Mouse (Mus musculus) urinary bladder, postnatal 10 days (tissue): ENCODE measurements around the gene 2410131K14Rik.

ENCODE experiments used
- DNase-seq: peaks from one replicate; pipeline ENCODE4 v3.0.0; 2022; ENCODE audit warnings: low spot score

The 2410131K14Rik gene

DNA sequence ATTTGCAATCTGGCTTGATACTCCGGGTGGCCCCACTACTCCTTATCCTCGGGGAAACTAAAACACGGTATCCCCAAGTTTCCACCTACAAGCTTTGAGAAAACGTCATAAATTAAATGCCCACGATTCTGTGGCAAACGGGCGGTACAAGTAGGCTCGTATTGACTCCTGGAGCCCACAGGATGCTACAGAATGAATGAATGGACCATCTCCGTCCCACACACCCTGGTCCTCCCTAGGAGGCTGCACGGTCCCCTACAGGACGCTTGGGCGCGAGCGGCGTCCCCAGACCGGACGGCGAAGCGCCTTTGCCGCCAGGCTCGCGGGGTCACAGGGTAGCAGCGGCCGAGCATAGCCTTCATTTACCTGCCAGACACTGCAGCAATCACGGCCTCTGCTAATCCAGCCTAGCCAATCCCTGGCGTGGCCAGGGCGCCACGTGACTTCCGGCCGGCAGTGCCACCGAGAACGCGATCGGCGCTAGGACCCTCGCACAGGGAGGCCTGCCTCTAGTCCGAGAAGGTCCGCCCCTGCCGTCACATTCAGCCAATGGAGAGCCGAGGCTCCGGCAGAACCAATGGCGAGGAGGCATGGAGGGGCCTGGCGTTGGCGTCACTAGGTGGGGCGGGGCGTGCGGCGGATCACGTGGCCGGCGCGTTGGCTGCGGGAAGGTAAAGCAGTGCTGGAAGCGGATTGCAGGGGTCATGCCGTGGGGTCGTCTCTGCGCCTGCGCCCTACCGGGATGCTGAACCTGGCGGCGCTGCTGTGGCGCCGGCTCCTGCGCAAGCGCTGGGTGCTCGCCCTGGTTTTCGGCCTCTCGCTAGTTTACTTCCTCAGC, at the start of gene 2410131K14Rik, which contains the start of gene Rnft2:
TSS of gene 2410131K14Rik (plus strand) at position 622 of the 838 bp plus-strand sequence.
TSS of gene Rnft2 (minus strand) at position 511 of the 838 bp plus-strand sequence.
- DNase-seq: peak; percentile 99

DNA sequence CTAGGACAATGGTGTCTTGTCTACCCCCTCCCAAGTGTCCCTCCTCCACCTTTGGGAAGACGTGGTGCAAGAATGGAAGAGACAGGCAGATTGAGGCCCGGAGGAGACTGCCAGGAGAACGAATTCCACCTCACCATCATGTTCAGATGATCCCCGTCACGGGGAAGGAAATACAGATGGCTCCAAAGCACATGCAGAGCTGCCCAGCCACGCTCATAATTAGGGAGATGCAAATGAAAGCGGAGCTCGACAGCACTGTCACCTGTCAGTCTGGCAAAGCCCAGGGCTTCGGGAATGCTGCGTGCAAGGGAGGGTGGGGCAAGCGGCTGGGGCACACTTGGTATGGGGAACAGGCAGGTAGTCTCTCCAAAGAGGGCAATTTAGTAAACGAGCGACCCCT, 47.6 kb upstream of the 2410131K14Rik start:
- DNase-seq: no peak

GRCm38 (mm10) chr5:118199670-118200069, 45.4 kb upstream of the 2410131K14Rik start:
- no peak for DNase-seq

DNA sequence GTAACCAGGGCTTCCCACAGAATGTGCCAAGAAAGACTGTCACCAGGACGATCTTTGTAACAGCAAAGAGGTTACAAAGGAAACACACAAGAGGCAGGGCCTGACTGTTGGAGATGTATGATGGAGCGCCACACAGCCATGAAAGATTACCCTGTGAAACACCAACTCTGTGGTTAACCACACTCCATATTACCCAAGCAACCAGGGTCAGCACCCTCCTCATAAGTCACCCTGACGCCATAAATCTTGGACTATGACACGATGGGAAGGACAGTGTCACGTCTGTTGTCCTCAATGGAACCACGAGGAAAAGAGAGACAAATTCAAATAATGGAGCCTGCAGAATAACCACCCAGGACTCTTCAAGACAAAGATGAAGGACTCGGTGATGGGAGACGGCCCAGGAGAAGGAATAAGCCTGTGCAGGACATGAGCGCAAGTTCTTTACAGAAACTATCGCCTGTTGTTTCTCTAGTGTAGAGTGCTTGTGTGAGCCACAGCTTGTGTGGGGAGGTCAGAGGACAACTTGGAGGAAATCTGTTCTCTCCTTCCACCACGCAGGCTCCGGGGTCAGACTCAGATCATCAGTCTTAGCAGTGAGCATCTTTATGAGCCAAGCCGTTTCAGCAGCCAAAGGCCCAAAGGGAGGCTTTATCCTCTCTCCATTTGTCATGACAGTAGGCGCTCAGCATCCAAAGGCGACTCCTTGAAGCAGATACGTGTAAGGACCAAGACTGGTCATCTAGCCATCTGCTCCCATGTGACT, 40.2 kb upstream of the 2410131K14Rik start:
- no peak for DNase-seq

GRCm38 (mm10) chr5:118205852-118206251, 39.2 kb upstream of the 2410131K14Rik start:
- no peak for DNase-seq

- DNase-seq: no peak
Observed at GRCm38 (mm10) chr5:118214012-118214411, 31.0 kb upstream of the 2410131K14Rik start.

- peak; percentile 28 for DNase-seq
Observed at GRCm38 (mm10) chr5:118214418-118215154, 30.4 kb upstream of the 2410131K14Rik start.

GRCm38 (mm10) chr5:118217410-118217809, 27.6 kb upstream of the 2410131K14Rik start:
- no peak for DNase-seq

- DNase-seq: no peak
Observed at GRCm38 (mm10) chr5:118223142-118223757, 21.8 kb upstream of the 2410131K14Rik start.

GRCm38 (mm10) chr5:118230071-118230611, 14.9 kb upstream of the 2410131K14Rik start:
- no peak for DNase-seq

DNA sequence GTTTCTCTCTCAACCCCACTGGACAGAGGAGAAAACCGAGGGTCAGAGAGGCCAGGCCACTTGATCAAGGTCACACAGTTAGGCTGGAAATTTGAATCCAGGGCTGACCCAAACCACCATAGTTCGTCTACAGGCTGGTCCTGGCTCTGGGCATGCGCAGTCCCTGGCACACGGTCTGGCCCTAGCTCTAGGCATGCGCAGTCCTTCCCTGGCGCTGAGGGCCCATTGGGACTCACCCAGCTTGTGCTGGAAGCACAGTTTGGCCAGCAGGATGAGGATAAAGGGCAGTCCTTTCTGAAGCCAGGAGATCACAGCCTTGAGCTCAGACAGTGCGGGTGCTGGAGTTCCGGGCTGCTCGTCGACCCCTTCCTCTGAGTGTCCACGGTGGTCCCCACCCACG, 8.1 kb upstream of the 2410131K14Rik start:
- DNase-seq: no peak

DNA sequence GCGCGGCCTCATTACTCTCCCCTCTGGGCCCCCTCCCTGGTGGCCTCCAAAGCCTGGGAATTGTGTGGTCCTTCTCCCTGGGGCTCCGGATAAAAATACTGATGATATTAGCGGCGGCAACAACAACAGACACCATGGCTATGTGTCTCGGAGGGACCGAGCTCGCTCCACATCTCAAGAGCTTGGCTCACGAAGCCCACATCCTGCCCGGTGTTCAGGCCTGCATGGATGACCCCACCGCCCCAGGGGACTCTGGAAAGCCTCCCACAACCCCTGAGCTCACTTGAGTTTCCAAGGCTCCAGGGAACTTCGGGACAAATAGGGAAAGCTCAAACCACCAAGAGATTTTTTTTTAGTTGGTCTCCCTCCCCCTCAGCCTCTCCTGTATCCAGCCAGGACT, 5.4 kb upstream of the 2410131K14Rik start:
- DNase-seq: no peak

GRCm38 (mm10) chr5:118245606-118246308, 730 bp downstream of the 2410131K14Rik start:
- DNase-seq: no peak

DNA sequence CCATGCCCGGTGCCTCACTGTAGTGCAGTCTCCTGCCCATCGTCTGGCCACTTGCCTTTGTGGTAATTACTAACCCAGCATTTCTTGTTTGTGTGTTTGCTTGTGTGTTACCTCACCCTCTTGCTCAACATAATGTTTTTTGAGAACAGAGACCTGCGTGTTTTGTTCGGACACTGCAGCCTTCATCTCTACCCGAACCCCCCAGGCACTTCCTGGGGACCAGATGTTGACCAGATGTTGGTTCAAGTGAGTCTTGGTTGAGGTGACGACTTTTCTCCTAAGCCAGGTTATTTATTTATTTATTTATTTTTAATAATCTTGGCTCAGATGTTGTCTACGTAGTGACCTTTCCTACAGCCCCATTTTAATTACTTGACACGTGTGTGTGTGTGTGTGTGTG, 2.4 kb downstream of the 2410131K14Rik start:
- DNase-seq: no peak

- no peak for DNase-seq
Observed at GRCm38 (mm10) chr5:118250987-118251386, 6.0 kb downstream of the 2410131K14Rik start.

DNA sequence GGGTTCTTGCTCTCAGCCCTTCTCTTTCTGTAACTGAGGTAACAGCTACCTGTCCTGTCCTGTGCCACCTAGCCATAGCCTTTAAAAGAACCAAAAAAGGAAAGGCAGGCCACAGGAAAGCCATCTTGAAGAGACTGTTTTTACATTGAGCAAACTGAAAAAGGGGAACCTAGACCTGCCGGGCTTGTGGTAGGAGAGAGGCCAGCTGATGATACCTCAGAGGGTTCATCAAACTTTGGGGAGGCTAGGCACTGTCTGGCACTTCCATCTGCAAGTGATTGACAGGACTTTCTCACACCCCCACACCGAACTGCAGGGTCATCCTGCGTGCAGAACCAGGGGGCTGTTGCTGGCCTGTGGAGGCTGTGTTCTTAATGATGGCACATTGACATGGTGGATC, 8.5 kb downstream of the 2410131K14Rik start:
- no peak for DNase-seq

DNA sequence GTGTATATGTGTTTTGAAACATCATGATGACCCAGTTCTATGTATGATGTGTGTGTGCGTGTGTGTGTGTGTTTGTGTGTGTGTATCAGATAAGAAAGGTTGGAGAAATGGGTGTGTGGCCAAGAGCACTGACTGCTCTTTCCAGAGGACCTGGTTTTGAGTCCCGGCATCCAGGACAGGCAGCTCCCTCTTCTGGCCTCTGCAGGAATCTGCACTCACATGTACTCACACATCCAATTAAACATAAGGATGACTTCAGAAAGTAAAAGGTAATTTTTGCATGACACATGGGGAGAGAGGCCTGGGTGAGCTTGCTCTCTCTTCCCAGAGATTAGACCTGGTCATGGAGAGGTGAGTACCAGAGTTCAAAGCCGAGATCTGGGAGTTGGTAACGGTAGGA, 12.0 kb downstream of the 2410131K14Rik start:
- no peak for DNase-seq

DNA sequence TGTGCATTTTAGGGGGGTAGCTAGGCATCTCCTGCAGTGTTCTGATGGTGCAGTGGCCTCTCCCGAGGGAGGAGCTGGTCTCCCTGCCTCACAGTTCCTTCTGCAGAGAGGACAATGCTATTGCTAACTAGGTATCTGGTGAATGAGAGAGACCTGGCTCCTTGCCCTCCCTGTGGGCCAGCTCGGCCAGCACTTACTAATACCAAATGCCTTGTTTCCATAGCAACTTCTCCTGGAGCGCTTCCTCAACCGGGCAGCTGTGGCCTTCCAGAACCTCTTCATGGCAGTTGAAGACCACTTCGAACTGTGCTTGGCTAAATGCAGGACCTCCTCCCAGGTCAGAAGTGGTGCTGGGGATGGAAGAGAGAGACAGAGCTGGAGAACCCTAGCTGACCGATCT, 14.1 kb downstream of the 2410131K14Rik start:
- DNase-seq: no peak

DNA sequence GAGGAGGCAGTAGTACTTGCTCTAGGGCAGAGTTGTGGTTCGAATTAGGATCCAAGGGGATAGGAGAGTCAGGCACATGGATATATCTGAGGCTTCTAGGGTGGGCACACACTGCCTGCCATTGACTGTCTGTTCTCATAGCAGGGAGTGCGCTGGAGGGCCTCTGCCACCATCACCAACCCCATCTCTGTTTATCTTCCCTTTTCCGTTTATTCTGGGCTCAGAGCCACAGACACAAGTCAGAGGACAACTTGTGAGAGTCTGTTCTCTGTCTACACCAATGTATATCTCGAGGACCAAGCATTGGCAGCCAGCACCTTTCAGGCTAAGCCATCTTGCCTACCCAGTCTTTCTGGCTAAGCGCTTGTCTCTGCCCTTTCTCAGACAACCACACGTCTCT, 14.6 kb downstream of the 2410131K14Rik start:
- DNase-seq: no peak

DNA sequence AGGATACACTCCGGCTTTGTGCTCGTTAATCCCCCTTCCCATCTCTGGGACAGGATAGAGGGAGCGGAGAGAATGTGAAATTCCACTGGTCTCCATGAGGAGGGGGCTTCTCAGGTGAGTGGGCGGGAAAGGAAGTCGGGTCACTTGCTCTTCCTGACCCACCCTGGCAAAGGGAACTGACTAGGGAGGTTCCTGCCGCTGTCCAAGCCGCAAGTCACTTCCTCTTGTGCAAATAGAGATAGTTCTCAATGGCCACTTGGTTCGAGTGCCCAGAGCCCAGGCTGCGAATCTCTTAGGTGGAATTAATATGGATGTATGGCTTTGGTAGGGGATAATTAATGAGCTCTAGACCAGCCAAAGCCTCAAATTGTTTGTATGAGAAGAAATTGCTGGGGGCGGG, 15.0 kb downstream of the 2410131K14Rik start:
- no peak for DNase-seq

- DNase-seq: no peak
Observed at GRCm38 (mm10) chr5:118260642-118261041, 15.6 kb downstream of the 2410131K14Rik start.
